Mouse (Mus musculus) forebrain, embryonic 16.5 days (tissue): ENCODE measurements at regions not wholly inside any gene's neighbourhood (a gene's known extent, or its start where the extent isn't known, plus 50 kb on each side); places are given as distances from the start of the nearest gene placed in this dataset.

ENCODE experiments used
- ATAC-seq: fragments of 200-750 bp; cut with Nextera tagmentation; 2 replicates; pipeline ENCODE4 v1.8.0; 2017; ENCODE audit warnings: mild to moderate bottlenecking, moderate library complexity
- H3K27ac ChIP-seq: fragments of 300-500 bp; sonication (generic); 2 replicates; pipeline ENCODE4 v1.5.1; 2014; ENCODE audit warnings: low read length, control low read depth
- H3K27me3 ChIP-seq: fragments of 300-500 bp; sonication (generic); replicated peaks from 2 replicates; pipeline ENCODE4 v1.6.1; 2014; ENCODE audit warnings: low read length; ENCODE audit not compliant: control insufficient read depth, insufficient read depth
- H3K36me3 ChIP-seq: fragments of 300-500 bp; sonication (generic); 2 replicates; pipeline ENCODE4 v1.6.1; 2014; ENCODE audit not compliant: control insufficient read depth, insufficient read depth
- H3K4me1 ChIP-seq: fragments of 300-500 bp; sonication (generic); replicated peaks from 2 replicates; pipeline ENCODE4 v1.6.1; 2014; ENCODE audit warnings: low read length; ENCODE audit not compliant: control insufficient read depth, insufficient read depth
- H3K4me2 ChIP-seq: fragments of 300-500 bp; sonication (generic); 2 replicates; pipeline ENCODE4 v1.6.1; 2014; ENCODE audit warnings: mild to moderate bottlenecking, low read length, control low read depth
- H3K4me3 ChIP-seq: fragments of 300-500 bp; sonication (generic); replicated peaks from 2 replicates; pipeline ENCODE4 v1.5.1; 2014; ENCODE audit warnings: mild to moderate bottlenecking, low read length, control low read depth
- H3K9ac ChIP-seq: fragments of 300-500 bp; sonication (generic); replicated peaks from 2 replicates; pipeline ENCODE4 v1.6.1; 2014; ENCODE audit warnings: low read depth, low read length, control low read depth
- H3K9me3 ChIP-seq: fragments of 300-500 bp; sonication (generic); 2 replicates; pipeline ENCODE4 v1.6.1; 2016; ENCODE audit warnings: low read length; ENCODE audit not compliant: control insufficient read depth
- WGBS: fragments of 180-500 bp; shearing (Covaris S2); extraction: QIAGEN DNeasy Blood & Tissue Kit; methylation state at CpG from one replicate; pipeline ENCODE4 v1.1.7; 2014; 5-methylcytosine and 5-hydroxymethylcytosine counted together

DNA sequence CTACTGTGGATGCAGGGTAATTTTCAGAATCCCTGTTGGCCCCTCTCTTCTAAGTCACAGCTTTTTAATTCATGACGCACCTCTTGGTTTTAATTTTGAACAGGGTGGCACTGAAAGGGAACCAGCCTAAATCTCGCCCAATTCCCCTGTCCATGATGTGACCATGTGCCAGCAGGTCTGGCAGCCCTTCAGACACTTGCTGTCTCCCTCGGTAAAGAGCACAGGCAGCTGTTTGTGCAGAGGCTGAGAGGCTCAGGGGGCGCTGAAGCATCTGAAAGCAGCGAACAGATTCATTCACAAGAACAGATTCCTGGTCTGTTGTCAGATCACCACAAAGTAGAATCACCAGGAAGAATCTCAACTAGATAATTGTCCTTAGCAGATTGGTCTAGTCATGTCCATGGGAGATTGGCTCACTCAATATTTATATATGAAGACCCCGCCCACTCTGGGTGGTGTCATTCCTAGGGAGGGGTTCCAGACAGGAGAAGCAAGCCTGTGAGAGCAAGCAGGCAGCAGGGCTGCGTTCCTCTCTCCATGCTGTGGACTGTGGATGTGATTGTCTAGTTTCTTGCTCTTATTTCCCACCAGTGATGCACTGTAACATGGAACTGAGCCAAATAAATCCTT lies 78.3 kb upstream of the 2410004P03Rik start:
- Histone ChIP-seq H3K9ac (no peak overlapping the region), H3K36me3 (no peaks in the 10 kb centered on the region), H3K27ac (no peak overlapping the region), H3K27me3 (no peaks in the 10 kb centered on the region), H3K4me1 (peaks cover 19% of the 10 kb centered on the region), H3K4me2 (no peak overlapping the region), H3K9me3 (no peaks in the 10 kb centered on the region), H3K4me3 (no peak overlapping the region)
- 44% methylated on average over 7 of the region's 7 CpGs for WGBS
- ATAC-seq = no peak

DNA sequence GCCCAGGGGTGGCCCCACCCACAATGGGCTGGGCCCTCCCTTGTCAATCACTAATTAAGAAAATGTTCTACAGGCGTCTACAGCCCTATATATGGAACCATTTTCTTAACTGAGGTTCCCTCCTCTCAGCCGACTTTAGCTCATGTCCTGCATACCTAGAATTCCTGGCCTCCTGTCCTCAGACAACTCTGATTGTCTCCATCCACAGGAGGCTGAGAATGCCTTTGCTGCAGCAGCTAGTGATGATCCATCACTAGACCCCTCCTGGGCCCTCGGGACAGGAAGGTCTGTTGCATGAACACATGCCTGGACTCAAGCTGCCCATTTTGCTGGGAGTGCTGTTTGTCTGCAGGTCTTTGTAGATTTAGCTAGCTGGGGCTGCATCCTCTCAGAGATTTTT lies 75.9 kb upstream of the 2410004P03Rik start:
- Histone ChIP-seq H3K27ac (no peak overlapping the region), H3K4me1 (peaks cover 17% of the 10 kb centered on the region), H3K36me3 (no peaks in the 10 kb centered on the region), H3K9ac (no peak overlapping the region), H3K27me3 (no peaks in the 10 kb centered on the region), H3K4me2 (no peak overlapping the region), H3K9me3 (no peaks in the 10 kb centered on the region), H3K4me3 (no peak overlapping the region)
- ATAC-seq = no peak
- 37% methylated on average over 3 of the region's 3 CpGs for WGBS

DNA sequence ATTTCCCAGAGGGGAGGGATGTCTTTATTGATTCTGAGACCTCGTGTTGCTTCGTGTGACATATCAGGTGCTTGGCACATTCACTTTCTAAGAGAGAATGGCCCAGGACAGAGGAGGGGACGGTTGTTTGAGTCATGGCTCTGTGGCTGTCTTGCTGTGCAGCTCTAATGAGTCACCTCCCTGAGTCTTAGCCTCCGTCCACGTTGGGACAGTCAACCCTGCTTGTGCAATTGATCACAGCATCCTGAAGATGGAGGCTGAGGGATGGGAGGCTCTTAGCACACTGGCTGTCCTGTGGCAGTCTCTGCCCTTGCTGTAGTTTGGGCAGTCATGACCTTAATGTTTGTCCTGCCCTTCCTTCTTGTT lies 73.7 kb upstream of the 2410004P03Rik start:
- Histone ChIP-seq H3K27ac (no peak overlapping the region), H3K9me3 (no peaks in the 10 kb centered on the region), H3K4me2 (no peak overlapping the region), H3K36me3 (no peaks in the 10 kb centered on the region), H3K9ac (no peak overlapping the region), H3K4me1 (peaks cover 5% of the 10 kb centered on the region), H3K27me3 (no peaks in the 10 kb centered on the region), H3K4me3 (no peak overlapping the region)
- 79% methylated on average over 5 of the region's 5 CpGs for WGBS
- no peak for ATAC-seq

DNA sequence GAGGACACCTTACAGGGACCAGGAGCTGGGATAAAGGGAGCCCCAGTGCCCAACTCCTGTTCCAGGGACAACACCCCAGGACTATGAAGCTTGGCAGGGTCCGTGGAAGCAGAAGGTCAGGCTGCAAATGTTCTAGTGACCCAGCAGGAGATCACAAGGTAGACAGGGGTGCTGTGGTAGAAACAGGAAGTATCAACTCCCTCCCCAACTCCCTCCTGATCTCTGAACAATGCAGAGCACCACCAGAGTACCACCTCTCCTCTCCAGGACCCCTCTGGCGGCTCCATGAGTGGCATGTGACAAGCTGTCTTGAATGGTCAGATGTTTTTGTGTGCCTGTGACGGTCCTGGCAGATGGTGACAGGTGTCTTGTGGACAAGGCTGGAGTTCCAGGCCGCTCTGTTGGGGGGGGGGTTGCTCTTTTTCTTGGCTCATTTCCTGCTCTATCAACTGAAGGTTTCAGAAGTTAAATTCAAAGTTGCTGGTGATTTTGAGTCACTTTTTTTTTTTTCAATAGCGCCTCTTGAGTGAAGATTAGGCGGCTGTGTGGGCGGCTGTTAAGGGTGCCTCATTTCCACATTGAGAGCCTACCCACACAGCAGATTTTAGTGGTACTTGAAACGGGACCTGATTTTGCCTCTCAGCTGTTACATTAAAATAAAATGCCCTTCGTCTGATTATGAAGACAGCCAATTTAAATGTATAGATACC lies 73.1 kb upstream of the 2410004P03Rik start:
- Histone ChIP-seq H3K4me3 (no peak overlapping the region), H3K4me2 (no peak overlapping the region), H3K27me3 (no peaks in the 10 kb centered on the region), H3K9ac (no peak overlapping the region), H3K4me1 (no peaks in the 10 kb centered on the region; the same call in 1 of the 2 replicates), H3K27ac (no peak overlapping the region), H3K9me3 (no peaks in the 10 kb centered on the region), H3K36me3 (no peaks in the 10 kb centered on the region)
- WGBS = 75% methylated on average over 9 of the region's 9 CpGs
- no peak for ATAC-seq

DNA sequence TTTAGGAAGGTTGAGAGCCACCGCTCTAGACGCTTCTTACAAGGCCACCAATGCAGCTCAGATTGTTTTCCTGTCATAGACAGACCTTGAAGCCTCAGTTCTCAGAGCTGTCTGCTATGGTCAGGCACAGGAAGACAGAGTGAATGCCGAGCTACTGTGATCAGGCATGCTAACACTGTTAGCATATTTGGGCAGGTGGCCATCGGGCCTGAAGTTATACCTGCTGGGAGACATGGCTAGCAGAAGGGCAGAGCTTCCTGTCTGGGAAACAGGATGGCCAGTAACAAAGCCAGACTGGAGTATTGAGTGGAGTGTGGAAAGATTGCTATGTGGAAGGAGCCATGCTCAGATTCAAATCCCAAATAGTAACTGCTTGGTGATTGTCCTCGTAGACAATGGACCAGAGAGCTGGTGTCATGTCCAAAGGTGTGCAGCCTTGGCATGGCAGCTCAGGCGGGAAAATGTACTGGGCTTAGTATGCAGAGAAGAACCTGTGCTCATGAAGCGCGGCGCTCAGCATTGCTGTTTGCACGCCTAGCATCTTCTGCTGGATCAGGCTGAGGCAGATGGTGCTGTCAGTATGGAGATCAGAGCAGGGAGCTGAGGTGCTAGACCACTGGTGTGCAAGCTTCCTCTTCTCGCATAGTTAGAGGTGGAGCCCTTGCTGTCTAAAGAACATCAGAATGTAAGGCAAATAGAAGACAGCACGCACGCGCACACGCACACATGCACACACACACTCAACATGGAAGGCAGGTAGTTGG lies 60.3 kb upstream of the 2410004P03Rik start:
- no peak for ATAC-seq
- H3K36me3 ChIP-seq = no peaks in the 10 kb centered on the region
- H3K4me2 ChIP-seq = no peak overlapping the region
- peaks cover 14% of the 10 kb centered on the region for H3K4me1 ChIP-seq
- H3K9ac ChIP-seq = no peak overlapping the region
- no peak overlapping the region for H3K4me3 ChIP-seq
- H3K27me3 ChIP-seq = no peaks in the 10 kb centered on the region
- 84% methylated on average over 15 of the region's 15 CpGs for WGBS
- no peak overlapping the region for H3K27ac ChIP-seq
- no peaks in the 10 kb centered on the region for H3K9me3 ChIP-seq

DNA sequence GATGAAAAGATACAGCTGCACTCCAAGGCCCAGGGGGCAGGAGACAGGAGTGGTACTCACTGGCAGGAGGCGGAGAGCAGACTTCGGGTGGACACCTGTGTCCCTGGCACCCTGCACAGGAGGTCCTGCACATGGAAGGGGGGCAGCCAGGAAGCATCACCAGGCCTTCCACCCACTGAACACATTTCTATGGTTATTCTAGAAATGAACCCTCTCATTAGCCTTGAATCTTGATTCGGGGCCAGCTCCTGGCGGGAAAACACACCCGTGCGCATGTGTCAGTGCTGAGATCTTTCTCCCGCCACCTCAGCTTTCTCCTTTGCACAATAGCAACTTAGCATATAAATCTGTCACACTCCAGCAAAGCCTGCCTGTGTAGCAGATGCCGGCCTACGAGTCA lies 58.3 kb upstream of the 2410004P03Rik start:
- Histone ChIP-seq H3K4me2 (no peak overlapping the region), H3K27ac (peak overlapping the region; percentile 53; the same call in 1 of the 2 replicates), H3K36me3 (no peaks in the 10 kb centered on the region), H3K27me3 (no peaks in the 10 kb centered on the region), H3K9ac (no peak overlapping the region), H3K4me1 (peaks cover 14% of the 10 kb centered on the region), H3K9me3 (no peaks in the 10 kb centered on the region), H3K4me3 (no peak overlapping the region)
- ATAC-seq = peak; percentile 91
- 15% methylated on average over 9 of the region's 9 CpGs for WGBS

DNA sequence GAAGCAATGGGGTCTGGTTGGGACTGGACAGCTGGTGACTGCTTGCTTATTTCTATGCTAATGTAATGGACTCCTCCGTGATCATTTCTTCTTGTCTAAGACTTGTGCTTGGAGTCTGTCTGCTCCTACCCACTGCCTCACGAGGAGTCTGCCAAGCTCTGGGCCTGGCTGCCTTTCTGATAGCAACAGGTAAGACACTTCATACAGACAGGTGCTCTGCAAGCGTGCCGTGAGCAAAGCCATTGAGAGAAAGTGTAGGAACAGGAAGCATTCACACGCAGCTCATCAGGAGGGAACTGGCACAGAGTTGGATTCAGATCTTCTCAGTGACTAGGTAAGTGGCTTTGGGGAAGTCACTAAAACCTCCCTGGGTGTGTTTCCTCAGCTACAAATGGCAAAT lies 57.6 kb upstream of the 2410004P03Rik start:
- H3K4me1 ChIP-seq = peaks cover 14% of the 10 kb centered on the region
- 66% methylated on average over 5 of the region's 5 CpGs for WGBS
- ATAC-seq = no peak
- H3K9ac ChIP-seq = no peak overlapping the region
- no peaks in the 10 kb centered on the region for H3K9me3 ChIP-seq
- H3K4me3 ChIP-seq = no peak overlapping the region
- H3K27ac ChIP-seq = no peak overlapping the region; the same call in 1 of the 2 replicates
- H3K36me3 ChIP-seq = no peaks in the 10 kb centered on the region
- no peaks in the 10 kb centered on the region for H3K27me3 ChIP-seq
- H3K4me2 ChIP-seq = no peak overlapping the region

DNA sequence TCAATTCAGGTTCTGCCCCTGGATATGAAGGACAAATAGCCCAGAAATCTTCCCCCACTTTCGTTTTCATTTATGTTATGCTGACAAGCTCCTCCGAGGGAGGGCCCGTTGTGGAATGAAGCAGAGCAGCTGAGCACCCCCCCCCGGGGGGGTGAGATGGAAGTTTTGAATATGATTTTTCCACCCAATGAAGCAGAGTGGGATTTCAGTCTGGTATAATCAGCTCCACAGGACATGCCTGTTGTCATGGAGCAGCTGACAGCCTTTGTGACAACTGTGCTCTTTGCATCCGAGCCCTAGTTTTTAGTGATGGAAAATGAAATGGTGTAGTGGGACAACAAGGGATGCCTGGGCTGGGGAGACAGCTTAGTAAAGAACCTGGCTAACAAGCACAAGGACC lies 52.4 kb upstream of the 2410004P03Rik start:
- Histone ChIP-seq H3K4me2 (no peak overlapping the region), H3K9ac (no peak overlapping the region), H3K9me3 (no peaks in the 10 kb centered on the region), H3K4me3 (no peak overlapping the region), H3K27me3 (no peaks in the 10 kb centered on the region), H3K36me3 (no peaks in the 10 kb centered on the region), H3K27ac (no peak overlapping the region), H3K4me1 (peaks cover 11% of the 10 kb centered on the region)
- WGBS = 51% methylated on average over 5 of the region's 5 CpGs
- ATAC-seq = 0 out of 2 replicates have a peak, but pooled peaks have one; percentile 29
